Mouse (Mus musculus) forebrain, embryonic 13.5 days (tissue): ENCODE data around the gene Tmppe. TPM values are rescaled to one million over a fixed set of nuclear protein-coding genes. Genes with fewer than 3 reads are reported as not detected.
A peak's percentile ranks its signal among the peaks of the same experiment; 100 is the strongest.

ENCODE experiments used
- ATAC-seq: fragments of 200-750 bp; cut with Nextera tagmentation; 2 replicates; pipeline ENCODE4 v1.8.0; 2017
- H3K27ac ChIP-seq: fragments of 300-500 bp; sonication (generic); 2 replicates; pipeline ENCODE4 v1.5.1; 2015; ENCODE audit warnings: inconsistent platforms, mild to moderate bottlenecking, moderate library complexity
- H3K27me3 ChIP-seq: fragments of 300-500 bp; sonication (generic); 2 replicates; pipeline ENCODE4 v1.6.1; 2015; ENCODE audit warnings: mild to moderate bottlenecking, inconsistent platforms
- H3K36me3 ChIP-seq: fragments of 300-500 bp; sonication (generic); 2 replicates; pipeline ENCODE4 v1.6.1; 2015; ENCODE audit warnings: mild to moderate bottlenecking, inconsistent platforms; ENCODE audit not compliant: poor library complexity, severe bottlenecking
- H3K4me1 ChIP-seq: fragments of 300-500 bp; sonication (generic); 2 replicates; pipeline ENCODE4 v1.6.1; 2015; ENCODE audit warnings: inconsistent platforms
- H3K4me2 ChIP-seq: fragments of 300-500 bp; sonication (generic); 2 replicates; pipeline ENCODE4 v1.6.1; 2015; ENCODE audit warnings: inconsistent platforms, mild to moderate bottlenecking, moderate library complexity
- H3K4me3 ChIP-seq: fragments of 300-500 bp; sonication (generic); 2 replicates; pipeline ENCODE4 v1.5.1; 2015; ENCODE audit warnings: mild to moderate bottlenecking, inconsistent platforms
- H3K9ac ChIP-seq: fragments of 300-500 bp; sonication (generic); 2 replicates; pipeline ENCODE4 v1.6.1; 2015; ENCODE audit warnings: mild to moderate bottlenecking, inconsistent platforms
- H3K9me3 ChIP-seq: fragments of 300-500 bp; sonication (generic); replicated peaks from 2 replicates; pipeline ENCODE4 v1.6.1; 2016; ENCODE audit warnings: inconsistent platforms
- WGBS: fragments of 180-500 bp; shearing (Covaris S2); methylation state at CpG from one replicate; pipeline ENCODE4 v1.1.7; 2015; 5-methylcytosine and 5-hydroxymethylcytosine counted together
- polyA plus RNA-seq: library from polyadenylated mRNA; unstranded; fragments of >200 nt; fragmentation: Nextera tagmentation; extraction: Ambion mirVana; gene quantifications from 2 replicates; pipeline ENCODE4 v1.2.1, GENCODE M21; 2015

Gene Tmppe
- polyA plus RNA-seq, 1 experiment from 2014 or later, result 6.7 TPM

DNA sequence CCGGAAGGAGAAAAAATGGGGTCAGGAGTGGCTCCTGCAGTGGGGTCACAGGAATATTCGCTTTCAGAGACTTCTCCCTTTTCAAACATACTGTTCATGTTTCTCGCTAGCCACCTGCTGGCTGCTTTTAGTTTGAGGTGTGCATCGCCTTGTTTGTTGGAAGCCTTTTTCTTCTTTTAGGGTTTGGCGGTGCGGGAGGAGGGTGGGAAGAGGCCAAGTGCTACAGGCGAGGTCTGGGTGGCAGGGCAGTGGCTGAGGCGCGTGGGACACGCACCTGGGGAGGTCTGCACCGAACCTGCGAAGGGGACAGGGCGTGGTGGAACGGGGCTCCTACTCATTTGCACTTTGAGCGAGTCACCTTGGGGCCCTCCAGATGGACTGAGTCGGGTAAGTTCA lies 778 bp downstream of the Tmppe start:
- ATAC-seq, result no peak

DNA sequence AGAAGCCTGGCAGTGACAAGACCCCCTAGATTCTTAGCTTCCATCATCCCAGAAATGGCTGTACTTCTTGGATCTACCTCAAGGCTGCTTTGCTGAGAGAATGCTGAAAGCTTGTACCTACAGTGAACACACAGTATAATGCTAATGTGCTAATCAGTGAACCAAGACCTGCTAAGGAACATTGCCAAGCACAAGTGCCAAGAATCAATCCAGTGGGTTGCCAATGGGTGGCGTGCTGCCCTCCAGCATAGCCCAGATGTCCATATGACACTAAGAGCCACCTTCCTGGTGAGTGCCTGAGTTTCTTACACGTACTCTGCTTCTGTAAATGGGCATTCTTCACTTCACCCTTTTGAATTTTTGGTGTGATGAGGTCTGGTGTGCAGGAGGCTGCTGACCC lies 6.8 kb downstream of the Tmppe start:
- WGBS, result 88% methylated on average over 2 of the region's 2 CpGs
- peaks cover 57% of the 10 kb centered on the region for H3K36me3 ChIP-seq

More for the DNA sequence above, 778 bp downstream of the Tmppe start:
- peak overlapping the region; percentile 78 for H3K4me3 ChIP-seq
- H3K27ac ChIP-seq, result peak overlapping the region; percentile 78
- no peaks in the 10 kb centered on the region for H3K9me3 ChIP-seq
- peaks cover 24% of the 10 kb centered on the region for H3K36me3 ChIP-seq
- peak overlapping the region; percentile 86 for H3K9ac ChIP-seq
- peak overlapping the region; percentile 69 for H3K4me2 ChIP-seq
- WGBS, result 7% methylated on average over 16 of the region's 16 CpGs
- H3K27me3 ChIP-seq, result no peaks in the 10 kb centered on the region
- peaks cover 11% of the 10 kb centered on the region for H3K4me1 ChIP-seq

DNA sequence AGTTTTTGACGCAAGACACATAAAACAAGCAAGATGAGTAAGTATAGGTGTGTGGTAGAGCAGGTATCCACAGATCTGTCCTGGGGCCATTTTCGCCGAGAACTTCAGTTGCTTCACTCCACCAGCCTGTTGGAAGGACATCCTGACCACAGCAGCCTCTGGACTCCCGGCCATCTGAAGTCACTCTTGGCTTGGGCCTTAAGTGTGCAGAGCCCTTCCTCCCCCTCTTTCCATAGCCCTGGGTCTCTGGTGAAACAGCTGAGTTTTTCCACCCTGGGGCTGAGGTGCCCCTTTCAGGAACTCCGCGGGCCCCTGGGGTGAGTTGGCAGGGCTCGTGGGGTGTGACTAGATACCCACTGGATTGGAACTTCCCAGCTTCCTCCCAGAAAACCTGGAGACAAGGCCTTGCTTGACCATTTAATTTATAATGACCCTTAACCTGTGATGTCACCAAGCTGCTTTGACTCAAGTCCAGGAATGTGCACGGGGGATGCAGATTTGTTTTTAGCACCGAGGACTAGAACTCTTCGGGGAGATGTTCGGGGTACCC lies 9.5 kb downstream of the Tmppe start:
- H3K4me3 ChIP-seq, result no peak overlapping the region
- WGBS, result 96% methylated on average over 11 of the region's 11 CpGs
- ATAC-seq, result no peak

More for the DNA sequence above, 6.8 kb downstream of the Tmppe start:
- Histone ChIP-seq H3K4me3 (no peak overlapping the region), H3K4me2 (no peak overlapping the region), H3K27me3 (no peaks in the 10 kb centered on the region), H3K4me1 (no peaks in the 10 kb centered on the region), H3K9me3 (peaks cover 8% of the 10 kb centered on the region), H3K9ac (no peak overlapping the region), H3K27ac (no peak overlapping the region)
- ATAC-seq, result no peak

GRCm38 (mm10) chr9:114411295-114411694 lies 10.4 kb downstream of the Tmppe start:
- ATAC-seq, result no peak
- no peak overlapping the region for H3K4me3 ChIP-seq
- H3K4me1 ChIP-seq, result no peaks in the 10 kb centered on the region
- peaks cover 8% of the 10 kb centered on the region for H3K9me3 ChIP-seq
- H3K9ac ChIP-seq, result no peak overlapping the region
- no peak overlapping the region for H3K27ac ChIP-seq
- 84% methylated on average over 5 of the region's 5 CpGs for WGBS
- peaks cover 37% of the 10 kb centered on the region for H3K36me3 ChIP-seq
- H3K4me2 ChIP-seq, result no peak overlapping the region
- no peaks in the 10 kb centered on the region for H3K27me3 ChIP-seq

More for the DNA sequence above, 9.5 kb downstream of the Tmppe start:
- Histone ChIP-seq H3K9me3 (peaks cover 8% of the 10 kb centered on the region), H3K4me2 (no peak overlapping the region), H3K9ac (no peak overlapping the region), H3K36me3 (peaks cover 47% of the 10 kb centered on the region), H3K27me3 (no peaks in the 10 kb centered on the region), H3K4me1 (no peaks in the 10 kb centered on the region), H3K27ac (no peak overlapping the region)

- no peak overlapping the region for H3K4me2 ChIP-seq
- H3K9me3 ChIP-seq, result peaks cover 8% of the 10 kb centered on the region
- peaks cover 28% of the 10 kb centered on the region for H3K36me3 ChIP-seq
- no peaks in the 10 kb centered on the region for H3K4me1 ChIP-seq
- WGBS, result 96% methylated on average over 9 of the region's 9 CpGs
- no peak overlapping the region for H3K9ac ChIP-seq
- H3K27ac ChIP-seq, result no peak overlapping the region
- no peaks in the 10 kb centered on the region for H3K27me3 ChIP-seq
- H3K4me3 ChIP-seq, result no peak overlapping the region
- ATAC-seq, result no peak
Observed at GRCm38 (mm10) chr9:114412406-114412805, 11.5 kb downstream of the Tmppe start.

- WGBS, result 93% methylated on average over 12 of the region's 12 CpGs
Observed at GRCm38 (mm10) chr9:114413866-114414265, 13.0 kb downstream of the Tmppe start.

GRCm38 (mm10) chr9:114415701-114416100 lies 14.8 kb downstream of the Tmppe start:
- WGBS, result 24% methylated on average over 11 of the region's 11 CpGs
- H3K4me1 ChIP-seq, result no peaks in the 10 kb centered on the region
- H3K4me2 ChIP-seq, result no peak overlapping the region
- peaks cover 5% of the 10 kb centered on the region; the same call in 1 of the 2 replicates for H3K36me3 ChIP-seq
- no peak overlapping the region for H3K27ac ChIP-seq
- H3K27me3 ChIP-seq, result no peaks in the 10 kb centered on the region
- H3K9ac ChIP-seq, result no peak overlapping the region
- H3K9me3 ChIP-seq, result peaks cover 8% of the 10 kb centered on the region
- H3K4me3 ChIP-seq, result no peak overlapping the region
- peak; percentile 43; the same call in 1 of the 2 replicates for ATAC-seq

More at GRCm38 (mm10) chr9:114413866-114414265, 13.0 kb downstream of the Tmppe start:
- Histone ChIP-seq H3K27ac (no peak overlapping the region), H3K4me3 (no peak overlapping the region), H3K4me1 (no peaks in the 10 kb centered on the region), H3K27me3 (no peaks in the 10 kb centered on the region), H3K9ac (no peak overlapping the region), H3K36me3 (peaks cover 15% of the 10 kb centered on the region), H3K9me3 (peaks cover 8% of the 10 kb centered on the region), H3K4me2 (no peak overlapping the region)
- no peak for ATAC-seq

GRCm38 (mm10) chr9:114416646-114417517 lies 16.0 kb downstream of the Tmppe start:
- H3K9me3 ChIP-seq, result peaks cover 2% of the 10 kb centered on the region
- no peak overlapping the region for H3K4me3 ChIP-seq
- H3K4me2 ChIP-seq, result no peak overlapping the region
- H3K9ac ChIP-seq, result no peak overlapping the region
- no peaks in the 10 kb centered on the region for H3K27me3 ChIP-seq
- peaks cover 5% of the 10 kb centered on the region for H3K36me3 ChIP-seq
- ATAC-seq, result no peak
- H3K4me1 ChIP-seq, result no peaks in the 10 kb centered on the region
- 92% methylated on average over 21 of the region's 21 CpGs for WGBS
- H3K27ac ChIP-seq, result no peak overlapping the region

DNA sequence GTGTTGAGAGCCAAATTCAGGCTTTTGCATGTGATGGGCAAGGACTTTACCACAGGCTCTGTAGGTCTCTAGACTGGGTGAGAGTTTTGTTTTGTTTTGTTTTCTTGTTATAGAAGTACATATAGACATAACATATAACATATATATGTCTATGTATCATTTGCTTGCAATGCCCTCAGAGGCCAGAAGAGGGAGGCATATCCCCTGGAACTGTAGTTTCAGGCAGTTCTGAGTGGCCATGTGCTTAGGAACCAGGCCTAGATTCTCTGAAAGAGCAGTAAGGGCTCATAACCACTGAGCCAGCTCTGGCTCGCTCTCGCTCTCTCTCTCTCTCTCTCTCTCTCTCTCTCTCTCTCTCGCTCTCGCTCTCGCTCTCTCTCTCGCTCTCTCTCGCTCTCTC lies 17.3 kb downstream of the Tmppe start:
- no peak for ATAC-seq
- Histone ChIP-seq H3K4me2 (no peak overlapping the region), H3K4me3 (no peak overlapping the region), H3K36me3 (peaks cover 3% of the 10 kb centered on the region; the same call in 1 of the 2 replicates), H3K9ac (no peak overlapping the region), H3K27ac (no peak overlapping the region), H3K27me3 (no peaks in the 10 kb centered on the region), H3K4me1 (no peaks in the 10 kb centered on the region), H3K9me3 (no peaks in the 10 kb centered on the region)
- 73% methylated on average over 5 of the region's 7 CpGs for WGBS

DNA sequence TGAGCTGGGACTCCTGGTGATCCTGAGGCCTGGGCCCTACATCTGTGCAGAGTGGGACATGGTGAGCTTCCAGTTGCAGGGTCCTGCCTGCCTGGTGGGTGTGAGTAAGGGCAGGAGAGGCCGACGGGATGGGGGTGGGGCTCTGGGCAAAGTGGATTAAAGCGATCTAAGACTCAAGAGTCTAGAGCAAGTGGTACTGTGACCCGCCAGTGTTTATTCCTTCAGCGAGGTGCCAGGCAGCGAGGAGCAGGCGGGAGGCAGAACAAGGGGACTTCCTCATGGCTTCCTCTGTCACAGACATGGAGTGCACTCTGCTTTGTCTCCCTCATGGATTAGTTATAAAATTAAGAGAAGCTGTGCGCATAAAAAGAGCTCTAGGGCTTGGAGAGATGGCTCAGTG lies 19.5 kb downstream of the Tmppe start:
- H3K27ac ChIP-seq, result no peak overlapping the region
- 68% methylated on average over 8 of the region's 8 CpGs for WGBS
- no peaks in the 10 kb centered on the region for H3K4me1 ChIP-seq
- H3K4me2 ChIP-seq, result no peak overlapping the region
- no peak overlapping the region for H3K4me3 ChIP-seq
- H3K9ac ChIP-seq, result no peak overlapping the region
- H3K36me3 ChIP-seq, result peaks cover 9% of the 10 kb centered on the region
- H3K27me3 ChIP-seq, result no peaks in the 10 kb centered on the region
- peaks cover 6% of the 10 kb centered on the region; the same call in 1 of the 2 replicates for H3K9me3 ChIP-seq
- ATAC-seq, result no peak

DNA sequence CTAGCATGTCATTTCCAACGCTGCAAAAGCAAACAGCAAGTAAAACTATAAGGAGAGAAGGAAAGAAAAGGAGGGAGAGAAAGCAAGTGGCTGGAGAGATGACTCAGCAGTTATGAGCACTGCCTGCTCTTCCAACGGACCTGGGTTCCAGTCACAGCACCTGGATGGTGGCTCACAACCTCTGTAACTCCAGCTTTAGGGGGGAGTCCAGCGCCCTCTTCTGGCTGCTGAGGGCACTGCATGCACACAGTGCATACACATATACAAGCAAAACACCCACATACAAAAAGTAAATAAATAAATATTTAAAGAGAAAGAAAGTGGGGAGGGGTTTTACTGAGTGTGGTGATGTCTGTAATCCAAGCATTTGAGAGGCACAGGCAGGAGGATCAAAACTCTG lies 20.1 kb downstream of the Tmppe start:
- Histone ChIP-seq H3K36me3 (peaks cover 14% of the 10 kb centered on the region), H3K27ac (no peak overlapping the region), H3K9me3 (peaks cover 9% of the 10 kb centered on the region; the same call in 1 of the 2 replicates), H3K9ac (no peak overlapping the region), H3K4me2 (no peak overlapping the region), H3K27me3 (no peaks in the 10 kb centered on the region), H3K4me3 (no peak overlapping the region), H3K4me1 (no peaks in the 10 kb centered on the region)
- WGBS, result 74% methylated on average over 3 of the region's 3 CpGs
- ATAC-seq, result no peak

- H3K4me1 ChIP-seq, result no peaks in the 10 kb centered on the region
Observed at GRCm38 (mm10) chr9:114421797-114422196, 20.9 kb downstream of the Tmppe start.

More at GRCm38 (mm10) chr9:114421797-114422196, 20.9 kb downstream of the Tmppe start:
- no peak overlapping the region for H3K4me2 ChIP-seq
- H3K4me3 ChIP-seq, result no peak overlapping the region
- no peaks in the 10 kb centered on the region for H3K27me3 ChIP-seq
- no peak overlapping the region for H3K9ac ChIP-seq
- H3K9me3 ChIP-seq, result peaks cover 9% of the 10 kb centered on the region; the same call in 1 of the 2 replicates
- ATAC-seq, result no peak
- H3K36me3 ChIP-seq, result peaks cover 14% of the 10 kb centered on the region
- 95% methylated on average over 7 of the region's 7 CpGs for WGBS
- no peak overlapping the region for H3K27ac ChIP-seq
